ENCODE assay signal across 19 mouse cellular contexts in genomic region chr5:4500599-4500998, GRCm38 (mm10).
DNase-seq lines count a peak whose midpoint lies in the region; ATAC-seq lines count a peak whose summit lies in the region.
"Had no signal": no experiment of that assay in that cellular context is flagged by ENCODE, and none has a peak within 500 bp of the region (broad histone marks: within the 10 kb centered on the region; RNA-seq: fewer than 3 reads in every experiment).

No protein-coding gene starts in this region.

- no peak overlapping the region for H3K9ac ChIP-seq in limb, embryonic 11.5 days (ENCODE audit: low read length)
- H3K9ac ChIP-seq: embryonic facial prominence, embryonic 12.5 days; forebrain, embryonic 13.5 days; forebrain, embryonic 15.5 days; forebrain, postnatal 0 days had no signal

- H3K27me3 ChIP-seq in limb, embryonic 11.5 days (ENCODE audit: control insufficient read depth, insufficient read depth, low read length), result no peaks in the 10 kb centered on the region
- H3K27me3 ChIP-seq in limb, embryonic 10.5 days (ENCODE audit: low read depth, poor library complexity, severe bottlenecking), result no peaks in the 10 kb centered on the region
- H3K27me3 ChIP-seq: embryonic facial prominence, embryonic 12.5 days; forebrain, embryonic 15.5 days had no signal

- H3K9me3 ChIP-seq in limb, embryonic 11.5 days (ENCODE audit: control insufficient read depth, low read length), result no peaks in the 10 kb centered on the region; the same call in 1 of the 2 replicates
- no peaks in the 10 kb centered on the region for H3K9me3 ChIP-seq in limb, embryonic 10.5 days (replicated peaks)
- H3K9me3 ChIP-seq: embryonic facial prominence, embryonic 10.5 days; embryonic facial prominence, embryonic 12.5 days; forebrain, embryonic 13.5 days; forebrain, embryonic 15.5 days had no signal

- no peaks in the 10 kb centered on the region for H3K36me3 ChIP-seq in limb, embryonic 11.5 days (ENCODE audit: control insufficient read depth, insufficient read depth, low read length)
- H3K36me3 ChIP-seq in limb, embryonic 10.5 days, result no peaks in the 10 kb centered on the region
- H3K36me3 ChIP-seq: embryonic facial prominence, embryonic 10.5 days; embryonic facial prominence, embryonic 12.5 days; forebrain, embryonic 15.5 days had no signal

- peak; percentile 10 to 43 for DNase-seq in adrenal gland, adult (ENCODE audit: inconsistent age in 2 of 2, low spot score in 1 of 2)
- DNase-seq in adrenal gland, postnatal 14 days, result no peak
- peak; percentile 6 for DNase-seq in limb, embryonic 11.5 days (ENCODE audit: low spot score)
- no peak for DNase-seq in limb, embryonic 10.5 days (ENCODE audit: low spot score)
- peak; percentile 27 for DNase-seq in 3T3-L1 (ENCODE audit: low read depth, low spot score)
- peak; percentile 60 for DNase-seq in large intestine, adult 2 months (ENCODE audit: low read depth, low spot score)
- DNase-seq in spleen, postnatal 10 days (ENCODE audit: low spot score in 2 of 2), result no peak
- DNase-seq: adrenal gland, adult 8-10 months; adrenal gland, postnatal 25 days; cerebellum, adult 11-12 months; cerebellum, adult 2 months; cerebellum, adult 9-10 months; cerebellum, postnatal 10 days; cerebellum, postnatal 25 days; forebrain, postnatal 0 days had no signal

- 92% methylated on average over 3 of the region's 3 CpGs for WGBS in limb, embryonic 11.5 days
- 89% methylated on average over 3 of the region's 3 CpGs for WGBS in limb, embryonic 10.5 days
- 32% methylated on average over 3 of the region's 3 CpGs for WGBS in large intestine, adult 2 months

- no peak overlapping the region for H3K27ac ChIP-seq in limb, embryonic 11.5 days (replicated peaks; ENCODE audit: low read depth, low read length)
- H3K27ac ChIP-seq in limb, embryonic 10.5 days, result no peak overlapping the region
- H3K27ac ChIP-seq: embryonic facial prominence, embryonic 10.5 days; embryonic facial prominence, embryonic 12.5 days; forebrain, embryonic 13.5 days; forebrain, embryonic 15.5 days had no signal

- H3K4me2 ChIP-seq in limb, embryonic 11.5 days (ENCODE audit: low read depth, severe bottlenecking), result no peak overlapping the region
- H3K4me2 ChIP-seq: embryonic facial prominence, embryonic 12.5 days; forebrain, embryonic 13.5 days; forebrain, embryonic 15.5 days had no signal

- peaks cover 5% of the 10 kb centered on the region; the same call in 1 of the 2 replicates for H3K4me1 ChIP-seq in limb, embryonic 11.5 days (ENCODE audit: control insufficient read depth, insufficient read depth, low read length)
- H3K4me1 ChIP-seq in limb, embryonic 10.5 days, result peaks cover 31% of the 10 kb centered on the region

- ATAC-seq in limb, embryonic 11.5 days (ENCODE audit: insufficient number of reproducible peaks, low FRiP score, low TSS enrichment, low read depth), result no peak
- ATAC-seq: forebrain, embryonic 13.5 days; forebrain, embryonic 15.5 days; forebrain, postnatal 0 days had no signal

- no peak overlapping the region for H3K4me3 ChIP-seq in limb, embryonic 11.5 days (ENCODE audit: low read depth, low read length)
- H3K4me3 ChIP-seq in limb, embryonic 10.5 days, result no peak overlapping the region
- H3K4me3 ChIP-seq: embryonic facial prominence, embryonic 10.5 days; embryonic facial prominence, embryonic 12.5 days; forebrain, embryonic 13.5 days; forebrain, embryonic 15.5 days had no signal

Comparison
In these comparisons a context has a peak if more than half of its experiments do, and no peak if none do; other contexts are left out.
1. DNase-seq: peak in adrenal gland, adult (2 of 2), limb, embryonic 11.5 days (single experiment), 3T3-L1 (single experiment) and large intestine, adult 2 months (single experiment); none in adrenal gland, postnatal 14 days (single experiment), limb, embryonic 10.5 days (single experiment) and spleen, postnatal 10 days (0 of 2).